Mouse (Mus musculus) thymus, adult 2 months (tissue): Measurements from ENCODE around the gene Entpd2. TPM values are rescaled to one million over a fixed set of nuclear protein-coding genes. Genes with fewer than 3 reads are reported as not detected.

ENCODE experiments used
- DNase-seq: peaks from one replicate; pipeline ENCODE4 v3.0.0; 2021
- H3K27ac ChIP-seq: fragments of 200-500 bp; 2 replicates; pipeline ENCODE4 v1.5.1; 2012; ENCODE audit warnings: low read length, control low read depth; ENCODE audit not compliant: control insufficient read depth, insufficient read depth
- H3K27me3 ChIP-seq: fragments of 200-500 bp; 2 replicates; pipeline ENCODE4 v1.6.1; 2012; ENCODE audit warnings: mild to moderate bottlenecking, low read length, moderate library complexity, mixed read lengths; ENCODE audit not compliant: control insufficient read depth, insufficient read depth
- H3K36me3 ChIP-seq: fragments of 200-500 bp; 2 replicates; pipeline ENCODE4 v1.6.1; 2012; ENCODE audit warnings: mild to moderate bottlenecking, low read length, moderate library complexity; ENCODE audit not compliant: control insufficient read depth, insufficient read depth
- H3K4me1 ChIP-seq: fragments of 200-500 bp; replicated peaks from 2 replicates; pipeline ENCODE4 v1.6.1; 2012; ENCODE audit warnings: low read length; ENCODE audit not compliant: control insufficient read depth, insufficient read depth
- H3K4me3 ChIP-seq: fragments of 200-500 bp; 2 replicates; pipeline ENCODE4 v1.5.1; 2012; ENCODE audit warnings: mild to moderate bottlenecking, low read length, control low read depth, moderate library complexity; ENCODE audit not compliant: control insufficient read depth, insufficient read depth
- CTCF ChIP-seq: fragments of 200-500 bp; IDR thresholded peaks from 2 replicates; pipeline ENCODE4 v1.5.1; 2012; ENCODE audit warnings: mild to moderate bottlenecking, control low read depth, low read length, moderate library complexity, borderline replicate concordance; ENCODE audit not compliant: control insufficient read depth, poor library complexity, insufficient read depth; ENCODE audit errors: extremely low read depth
- POLR2A ChIP-seq: fragments of 200-500 bp; IDR thresholded peaks from 2 replicates; pipeline ENCODE4 v1.6.1; 2012; ENCODE audit warnings: mild to moderate bottlenecking, low read length, control low read depth, moderate library complexity; ENCODE audit not compliant: control insufficient read depth, poor library complexity, insufficient read depth; ENCODE audit errors: extremely low read depth
- WGBS: fragments of 180-500 bp; shearing (Covaris S2); methylation state at CpG from one replicate; pipeline ENCODE4 v1.1.7; 2018; 5-methylcytosine and 5-hydroxymethylcytosine counted together
- polyA plus RNA-seq: library from polyadenylated mRNA; depleted of rRNA; stranded (reverse); fragments of >200 nt; gene quantifications from 2 replicates; pipeline ENCODE4 v1.2.3, GENCODE M21; 2012

The Entpd2 gene
- polyA plus RNA-seq, 1 experiment, result 14.0 TPM

DNA sequence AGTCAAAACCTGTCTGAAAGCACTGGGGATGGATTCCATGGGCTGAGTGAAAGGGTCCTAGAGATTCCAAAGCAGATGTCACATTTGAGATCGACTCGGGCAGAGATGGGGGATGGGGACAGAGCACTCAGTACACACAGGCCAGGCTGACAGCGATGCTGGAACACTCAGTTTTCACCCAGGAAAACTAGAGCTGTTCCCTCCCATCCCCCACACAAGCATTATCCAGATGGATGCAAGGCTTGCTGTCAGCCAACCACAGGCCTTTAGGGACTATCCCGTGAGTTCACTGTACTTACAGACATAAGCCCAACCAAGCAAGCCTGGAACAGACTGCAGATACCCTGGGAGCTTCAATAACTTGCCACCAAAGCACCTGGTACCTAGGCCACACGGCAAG lies 4.4 kb upstream of the Entpd2 start:
- TF ChIP-seq CTCF, result no peak
- TF ChIP-seq POLR2A, result no peak
- Histone ChIP-seq H3K4me1 (no peaks in the 10 kb centered on the region; the same call in 1 of the 2 replicates), H3K27ac (no peak overlapping the region), H3K36me3 (no peaks in the 10 kb centered on the region), H3K4me3 (no peak overlapping the region), H3K27me3 (no peaks in the 10 kb centered on the region; the same call in 1 of the 2 replicates)
- WGBS, result 75% methylated on average over 5 of the region's 5 CpGs
- no peak for DNase-seq

DNA sequence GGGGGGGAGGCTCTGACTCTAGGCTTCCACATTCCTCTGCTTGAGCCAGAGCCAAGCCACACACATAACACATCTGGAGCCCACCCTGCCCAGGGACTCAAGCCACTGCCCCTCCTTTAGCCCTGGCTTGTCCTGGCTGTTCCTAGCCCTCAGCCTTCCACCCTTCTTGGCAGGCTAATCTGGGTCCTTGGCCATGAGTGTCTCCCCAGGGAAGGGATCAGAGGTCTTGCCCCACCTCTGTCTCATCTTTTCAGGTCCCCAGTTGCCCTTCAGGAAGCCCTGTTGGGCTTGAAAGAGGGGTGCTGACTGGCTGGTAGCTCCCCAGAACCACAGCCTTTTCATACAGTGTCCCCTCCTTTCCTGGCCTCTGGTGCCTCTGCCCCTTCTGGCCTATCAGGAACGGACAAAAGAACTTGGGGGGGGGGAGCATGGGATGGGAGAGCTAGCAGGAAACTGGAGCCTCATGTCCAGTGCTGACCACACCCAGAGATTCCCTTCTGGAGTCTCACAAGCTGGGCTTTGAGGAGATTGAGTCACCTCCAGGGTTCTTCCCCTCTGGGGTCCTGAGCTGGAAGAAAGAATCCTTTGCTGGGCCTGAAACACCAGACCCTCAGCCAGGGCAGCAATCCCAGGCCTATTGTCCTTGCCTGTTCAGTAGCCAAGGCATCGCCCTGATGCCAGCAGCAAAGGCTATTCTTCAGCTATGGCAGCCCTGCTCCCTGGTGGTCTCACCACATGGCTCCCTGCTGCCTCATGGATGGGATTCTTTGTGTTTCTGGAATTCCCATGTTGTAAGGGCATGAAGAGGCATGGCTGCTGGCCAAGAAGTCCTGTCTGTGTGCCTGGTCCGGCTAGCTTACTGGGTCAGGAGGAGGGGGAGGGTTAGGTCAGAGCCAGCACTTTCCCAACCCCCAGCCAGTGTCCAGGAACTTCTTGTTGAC lies 1.1 kb upstream of the Entpd2 start:
- Histone ChIP-seq H3K4me3 (no peak overlapping the region), H3K27ac (no peak overlapping the region), H3K4me1 (peaks cover 3% of the 10 kb centered on the region; the same call in 1 of the 2 replicates), H3K36me3 (no peaks in the 10 kb centered on the region), H3K27me3 (peaks cover 3% of the 10 kb centered on the region; the same call in 1 of the 2 replicates)
- 65% methylated on average over 3 of the region's 3 CpGs for WGBS
- TF ChIP-seq CTCF (no peak), POLR2A (no peak)
- DNase-seq, result no peak

- H3K4me3 ChIP-seq, result no peak overlapping the region
- no peak for DNase-seq
- H3K27ac ChIP-seq, result no peak overlapping the region
- H3K36me3 ChIP-seq, result no peaks in the 10 kb centered on the region
- peaks cover 7% of the 10 kb centered on the region for H3K4me1 ChIP-seq
- peaks cover 8% of the 10 kb centered on the region; the same call in 1 of the 2 replicates for H3K27me3 ChIP-seq
- WGBS, result 59% methylated on average over 3 of the region's 3 CpGs
- TF ChIP-seq CTCF (no peak), POLR2A (no peak)
These were observed 916 bp downstream of the Entpd2 start for GRCm38 (mm10) chr2:25396597-25396983.

DNA sequence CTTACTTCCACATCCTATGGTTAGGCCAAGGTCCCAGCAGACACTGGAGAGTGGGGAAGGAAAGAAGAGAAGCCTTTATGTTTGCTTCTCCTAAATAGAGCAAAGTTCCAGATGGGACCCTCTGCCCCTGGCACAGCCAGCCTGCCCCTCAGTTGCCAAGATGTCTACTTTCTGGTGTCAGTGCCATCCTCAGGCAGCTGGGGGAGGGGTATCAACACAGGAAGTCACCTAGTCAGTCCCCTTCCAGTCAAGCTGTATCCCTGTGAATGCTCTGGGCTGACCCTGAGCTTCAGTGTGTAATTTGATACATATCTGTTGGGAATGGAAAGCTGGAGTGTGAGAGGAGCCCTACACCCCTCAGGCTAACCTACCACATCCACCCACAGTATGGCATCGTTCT lies 1.3 kb downstream of the Entpd2 start:
- H3K4me1 ChIP-seq, result peaks cover 7% of the 10 kb centered on the region
- H3K36me3 ChIP-seq, result no peaks in the 10 kb centered on the region
- no peak for DNase-seq
- no peak for TF ChIP-seq POLR2A
- no peak for TF ChIP-seq CTCF
- no peak overlapping the region for H3K4me3 ChIP-seq
- 83% methylated on average over 1 of the region's 1 CpGs for WGBS
- peaks cover 8% of the 10 kb centered on the region; the same call in 1 of the 2 replicates for H3K27me3 ChIP-seq
- no peak overlapping the region for H3K27ac ChIP-seq

DNA sequence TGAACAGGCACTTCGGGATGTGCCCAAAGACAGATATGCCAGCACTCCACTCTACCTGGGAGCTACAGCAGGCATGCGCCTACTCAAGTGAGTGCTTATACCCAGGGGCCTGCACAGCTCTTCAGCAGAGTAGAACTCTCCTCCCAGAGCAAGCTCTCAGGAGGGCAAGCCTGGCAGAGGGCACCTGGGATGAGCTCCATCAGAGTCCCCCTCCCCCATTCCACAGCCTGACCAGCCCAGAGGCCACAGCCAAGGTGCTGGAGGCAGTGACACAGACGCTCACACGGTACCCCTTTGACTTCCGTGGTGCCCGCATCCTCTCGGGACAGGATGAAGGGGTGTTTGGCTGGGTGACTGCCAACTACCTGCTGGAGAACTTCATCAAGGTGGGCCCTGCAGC lies 2.4 kb downstream of the Entpd2 start:
- Histone ChIP-seq H3K27ac (no peak overlapping the region), H3K4me3 (no peak overlapping the region), H3K4me1 (peaks cover 12% of the 10 kb centered on the region), H3K27me3 (peaks cover 11% of the 10 kb centered on the region; the same call in 1 of the 2 replicates), H3K36me3 (no peaks in the 10 kb centered on the region)
- DNase-seq, result no peak
- 94% methylated on average over 7 of the region's 7 CpGs for WGBS
- TF ChIP-seq CTCF (no peak), POLR2A (no peak)

DNA sequence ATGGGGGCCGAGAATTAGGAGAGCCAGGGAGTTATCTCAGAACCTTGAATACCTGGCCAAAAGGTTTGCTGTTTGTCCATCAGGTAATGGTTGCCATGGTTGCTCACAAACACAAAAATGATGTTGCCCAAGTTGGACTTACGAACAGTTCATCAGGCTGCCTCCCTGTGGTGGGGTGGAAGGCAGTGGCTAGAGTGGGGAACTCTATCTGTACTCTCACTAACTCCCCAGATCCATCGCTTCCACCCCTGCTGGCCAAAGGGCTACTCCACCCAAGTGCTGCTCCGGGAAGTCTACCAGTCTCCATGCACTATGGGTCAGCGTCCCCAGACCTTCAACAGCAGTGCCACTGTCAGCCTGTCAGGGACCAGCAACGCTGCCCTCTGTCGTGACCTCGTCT lies 3.4 kb downstream of the Entpd2 start, which contains the start of gene Npdc1:
Npdc1 (plus strand) TSS at position 301 of the 400 bp plus-strand sequence.
- peaks cover 17% of the 10 kb centered on the region; the same call in 1 of the 2 replicates for H3K27me3 ChIP-seq

GRCm38 (mm10) chr2:25400291-25400690 lies 4.6 kb downstream of the Entpd2 start:
- TF ChIP-seq CTCF, result no peak
- TF ChIP-seq POLR2A, result no peak
- Histone ChIP-seq H3K36me3 (no peaks in the 10 kb centered on the region), H3K27ac (no peak overlapping the region), H3K4me3 (no peak overlapping the region), H3K4me1 (peaks cover 17% of the 10 kb centered on the region), H3K27me3 (peaks cover 21% of the 10 kb centered on the region; the same call in 1 of the 2 replicates)
- no peak for DNase-seq
- 29% methylated on average over 16 of the region's 16 CpGs for WGBS

More for the DNA sequence above, 3.4 kb downstream of the Entpd2 start, which contains the start of gene Npdc1:
- Histone ChIP-seq H3K27ac (no peak within 1 kb of the TSS), H3K4me3 (no peak within 1 kb of the TSS), H3K36me3 (no peaks in the 10 kb centered on the region), H3K4me1 (peaks cover 17% of the 10 kb centered on the region)
- TF ChIP-seq POLR2A, result no peak
- TF ChIP-seq CTCF, result no peak
- no peak for DNase-seq
- WGBS, result 77% methylated on average over 8 of the region's 8 CpGs
